Mouse (Mus musculus) kidney, adult 18-20 months (tissue): ENCODE measurements around the gene Pogk.

Experiments used
- DNase-seq: peaks from one replicate; pipeline ENCODE4 v3.0.0; 2021

Gene Pogk

GRCm38 (mm10) chr1:166378431-166379012 lies 31.1 kb downstream of the Pogk start:
- no peak for DNase-seq

- no peak for DNase-seq
Measured at GRCm38 (mm10) chr1:166377171-166377570, 32.5 kb downstream of the Pogk start.

- DNase-seq = no peak
Measured at GRCm38 (mm10) chr1:166363122-166363521, 46.5 kb downstream of the Pogk start.

GRCm38 (mm10) chr1:166362659-166363058 lies 47.0 kb downstream of the Pogk start:
- DNase-seq = no peak

- no peak for DNase-seq
Measured at GRCm38 (mm10) chr1:166361842-166362241, 47.8 kb downstream of the Pogk start.

- no peak for DNase-seq
Measured at GRCm38 (mm10) chr1:166360896-166361295, 48.8 kb downstream of the Pogk start.

- peak; percentile 87 for DNase-seq
Measured at GRCm38 (mm10) chr1:166360157-166360855, 49.4 kb downstream of the Pogk start.

GRCm38 (mm10) chr1:166349751-166350150 lies 59.9 kb downstream of the Pogk start:
- DNase-seq = no peak

GRCm38 (mm10) chr1:166349341-166349740 lies 60.3 kb downstream of the Pogk start:
- no peak for DNase-seq

- DNase-seq = no peak
Measured at GRCm38 (mm10) chr1:166346906-166347305, 62.8 kb downstream of the Pogk start.

- no peak for DNase-seq
Measured at GRCm38 (mm10) chr1:166345602-166346001, 64.1 kb downstream of the Pogk start.

GRCm38 (mm10) chr1:166344300-166345077 lies 65.2 kb downstream of the Pogk start:
- no peak for DNase-seq

- no peak for DNase-seq
Measured at GRCm38 (mm10) chr1:166343586-166343985, 66.1 kb downstream of the Pogk start.

- no peak for DNase-seq
Measured at GRCm38 (mm10) chr1:166342539-166342938, 67.1 kb downstream of the Pogk start.

GRCm38 (mm10) chr1:166342060-166342459 lies 67.6 kb downstream of the Pogk start:
- DNase-seq = no peak

- no peak for DNase-seq
Measured at GRCm38 (mm10) chr1:166339110-166339509, 70.6 kb downstream of the Pogk start.
